In genomic region chr11:90352696-90353095, GRCm38 (mm10) we compare ENCODE assay signal across 22 mouse cellular contexts. TPM values are rescaled to one million over a fixed set of nuclear protein-coding genes. Genes with fewer than 3 reads are reported as not detected.
DNase-seq lines count a peak whose midpoint lies in the region; ATAC-seq lines count a peak whose summit lies in the region.
"Had no signal": no experiment of that assay in that cellular context is flagged by ENCODE, and none has a peak within 500 bp of the region (broad histone marks: within the 10 kb centered on the region; RNA-seq: fewer than 3 reads in every experiment).

No protein-coding gene starts in this region.

- H3K4me3 ChIP-seq in intestine, embryonic 16.5 days (ENCODE audit: low read length), result no peak overlapping the region
- H3K4me3 ChIP-seq: embryonic facial prominence, embryonic 12.5 days; embryonic facial prominence, embryonic 15.5 days; hindbrain, embryonic 12.5 days; hindbrain, embryonic 15.5 days had no signal

- no peak for ATAC-seq in intestine, embryonic 16.5 days
- ATAC-seq: forebrain, embryonic 14.5 days; forebrain, postnatal 0 days had no signal

- H3K9me3 ChIP-seq in intestine, embryonic 16.5 days (ENCODE audit: control insufficient read depth, low read length), result no peaks in the 10 kb centered on the region
- H3K9me3 ChIP-seq: embryonic facial prominence, embryonic 12.5 days; embryonic facial prominence, embryonic 15.5 days; hindbrain, embryonic 12.5 days; hindbrain, embryonic 15.5 days had no signal

- no peak overlapping the region for H3K4me2 ChIP-seq in intestine, embryonic 16.5 days (ENCODE audit: low read depth, low read length)
- H3K4me2 ChIP-seq: embryonic facial prominence, embryonic 12.5 days; embryonic facial prominence, embryonic 15.5 days; heart, embryonic 11.5 days; hindbrain, embryonic 12.5 days; hindbrain, embryonic 15.5 days had no signal

- H3K27me3 ChIP-seq in intestine, embryonic 16.5 days (replicated peaks; ENCODE audit: control insufficient read depth, insufficient read depth, low read length), result no peaks in the 10 kb centered on the region
- H3K27me3 ChIP-seq: embryonic facial prominence, embryonic 12.5 days; embryonic facial prominence, embryonic 15.5 days; hindbrain, embryonic 12.5 days; hindbrain, embryonic 15.5 days had no signal

- H3K9ac ChIP-seq in intestine, embryonic 16.5 days (ENCODE audit: low read depth, low read length), result no peak overlapping the region
- H3K9ac ChIP-seq: embryonic facial prominence, embryonic 12.5 days; embryonic facial prominence, embryonic 15.5 days; forebrain, postnatal 0 days; hindbrain, embryonic 12.5 days; hindbrain, embryonic 15.5 days had no signal

- DNase-seq in adrenal gland, adult 2 months, result peak; percentile 27
- no peak for DNase-seq in adrenal gland, postnatal 25 days
- peak; percentile 88 for DNase-seq in heart, adult 11 months
- no peak for DNase-seq in heart, adult 18-20 months
- peak; percentile 17 for DNase-seq in Muller cell, postnatal 12 days (ENCODE audit: inconsistent ontology term)
- DNase-seq in kidney, postnatal 25 days, result no peak
- no peak for DNase-seq in layer of hippocampus, adult 18-20 months (ENCODE audit: low spot score in 2 of 2)
- DNase-seq: adrenal gland, postnatal 14 days; cerebellum, adult 18-20 months; cerebellum, adult 9-11 months; cerebellum, postnatal 25 days; forebrain, postnatal 0 days; kidney, adult 11 months; kidney, adult 8-10 months had no signal

- H3K4me1 ChIP-seq in intestine, embryonic 16.5 days (ENCODE audit: control insufficient read depth, insufficient read depth, low read length), result peaks cover 13% of the 10 kb centered on the region; the same call in 1 of the 2 replicates

- 83% methylated on average over 7 of the region's 7 CpGs for WGBS in intestine, embryonic 16.5 days

- no peaks in the 10 kb centered on the region for H3K36me3 ChIP-seq in intestine, embryonic 16.5 days (ENCODE audit: control insufficient read depth, insufficient read depth, low read length)
- H3K36me3 ChIP-seq: embryonic facial prominence, embryonic 12.5 days; embryonic facial prominence, embryonic 15.5 days; G1E; hindbrain, embryonic 12.5 days; hindbrain, embryonic 15.5 days had no signal

- H3K27ac ChIP-seq in intestine, embryonic 16.5 days (ENCODE audit: low read length), result no peak overlapping the region
- H3K27ac ChIP-seq: embryonic facial prominence, embryonic 12.5 days; embryonic facial prominence, embryonic 15.5 days; hindbrain, embryonic 12.5 days; hindbrain, embryonic 15.5 days had no signal

RNA-seq across cellular contexts. Expression of gene Hlf, which starts 38.0 kb away (rescaled TPM):
- 10 to 100 TPM in 1 of 2 experiments, 1 to 10 TPM in 1; 9.0 to 16.4 TPM for total RNA-seq in adrenal gland, adult 2 months (2021)
- 16.8 and 18.0 TPM in 2 replicates for polyA plus RNA-seq in adrenal gland, adult 2 months (2012; rRNA removed)
- 17.9 and 22.8 TPM in 2 replicates for total RNA-seq in adrenal gland, postnatal 25 days (2021)
- total RNA-seq in heart, adult 18-20 months (2021), result 10 to 100 TPM; 11.3 TPM
- 100 to 1,000 TPM in 1 of 2 experiments, 10 to 100 TPM in 1; 96.0 to 105 TPM for total RNA-seq in layer of hippocampus, adult 18-20 months (2021)
- 0.79 and 2.1 TPM in 2 replicates for polyA plus RNA-seq in intestine, embryonic 16.5 days (2015; fragmentation: Nextera tagmentation; extraction: Ambion mirVana)
- polyA plus RNA-seq: G1E had no signal

Comparison
In these comparisons a context has a peak if more than half of its experiments do, and no peak if none do; other contexts are left out.
1. DNase-seq: peak in adrenal gland, adult 2 months (single experiment), heart, adult 11 months (single experiment) and Muller cell, postnatal 12 days (single experiment); none in adrenal gland, postnatal 25 days (single experiment), heart, adult 18-20 months (0 of 2), kidney, postnatal 25 days (0 of 2) and layer of hippocampus, adult 18-20 months (0 of 2).